Mouse (Mus musculus) MEL (cell line): ENCODE results near the gene Kcnb1. TPM values are rescaled to one million over a fixed set of nuclear protein-coding genes. Genes with fewer than 3 reads are reported as not detected.
A peak's percentile ranks its signal among the peaks of the same experiment; 100 is the strongest.

ENCODE experiments used
- DNase-seq: peaks from one replicate; pipeline ENCODE4 v3.0.0; 2011; ENCODE audit warnings: low read depth, low spot score
- H3K27ac ChIP-seq: 2 replicates; pipeline ENCODE4 v1.5.1; 2012; ENCODE audit warnings: low read depth, mild to moderate bottlenecking, control low read depth, low read length, moderate library complexity; ENCODE audit not compliant: control insufficient read depth
- H3K27me3 ChIP-seq, 2 experiments: fragments of 150-350 bp in 1 of 2; sonication (generic) in 1 of 2; 2 replicates each; pipeline ENCODE4 v1.6.1; 2012; ENCODE audit warnings: low read length in 2 of 2, mild to moderate bottlenecking in 2 of 2, improper control_type of control experiment in 1 of 2, moderate library complexity in 1 of 2; ENCODE audit not compliant: insufficient read depth in 2 of 2, control insufficient read depth in 1 of 2
- H3K36me3 ChIP-seq, 2 experiments: 2 replicates each; pipeline ENCODE4 v1.6.1; 2012 to 2014; ENCODE audit warnings: low read length in 2 of 2, improper control_type of control experiment in 1 of 2, inconsistent platforms in 1 of 2, mild to moderate bottlenecking in 1 of 2; ENCODE audit not compliant: insufficient read depth in 2 of 2, control insufficient read depth in 1 of 2
- H3K4me1 ChIP-seq, 2 experiments: fragments of 150-350 bp in 1 of 2; sonication (generic) in 1 of 2; 2 replicates each; pipeline ENCODE4 v1.6.1; 2012; ENCODE audit warnings: low read length in 2 of 2, improper control_type of control experiment in 1 of 2, mild to moderate bottlenecking in 1 of 2; ENCODE audit not compliant: insufficient read depth in 2 of 2, control insufficient read depth in 1 of 2
- H3K4me3 ChIP-seq, 2 experiments: fragments of 150-350 bp in 1 of 2; sonication (generic) in 1 of 2; 2 replicates each; pipeline ENCODE4 v1.5.1; 2012; ENCODE audit warnings: low read depth in 2 of 2, low read length in 2 of 2, mild to moderate bottlenecking in 2 of 2, moderate library complexity in 2 of 2, control low read depth in 1 of 2, improper control_type of control experiment in 1 of 2; ENCODE audit not compliant: control insufficient read depth in 1 of 2, insufficient read depth in 1 of 2
- H3K79me2 ChIP-seq: 2 replicates; pipeline ENCODE4 v1.6.1; 2012; ENCODE audit warnings: mild to moderate bottlenecking, low read length, moderate library complexity; ENCODE audit not compliant: control insufficient read depth, poor library complexity, insufficient read depth
- H3K9ac ChIP-seq: 2 replicates; pipeline ENCODE4 v1.6.1; 2012; ENCODE audit warnings: low read depth, mild to moderate bottlenecking, control low read depth, low read length, moderate library complexity; ENCODE audit not compliant: control insufficient read depth, poor library complexity, severe bottlenecking
- H3K9me3 ChIP-seq: fragments of 150-350 bp; sonication (generic); replicated peaks from 2 replicates; pipeline ENCODE4 v1.6.1; 2012; ENCODE audit warnings: mild to moderate bottlenecking, low read length, improper control_type of control experiment, moderate library complexity; ENCODE audit not compliant: insufficient read depth
- CHD1 ChIP-seq: IDR thresholded peaks from 2 replicates; pipeline ENCODE4 v1.6.1; 2012; ENCODE audit warnings: low read depth, mild to moderate bottlenecking, inconsistent platforms, low read length, improper control_type of control experiment
- CHD2 ChIP-seq: IDR thresholded peaks from 2 replicates; pipeline ENCODE4 v1.6.1; 2011; ENCODE audit warnings: low read length, improper control_type of control experiment
- CTCF ChIP-seq, 3 experiments: IDR thresholded peaks in 2 of 3; conservative IDR thresholded peaks in 1 of 3; 2 replicates each; pipeline ENCODE4 v1.5.1; 2011 to 2012; ENCODE audit warnings: low read length in 3 of 3, low read depth in 2 of 3, mild to moderate bottlenecking in 2 of 3, improper control_type of control experiment in 1 of 3, inconsistent platforms in 1 of 3, mixed read lengths in 1 of 3, moderate library complexity in 1 of 3; ENCODE audit not compliant: control insufficient read depth in 1 of 3, insufficient read depth in 1 of 3, poor library complexity in 1 of 3, severe bottlenecking in 1 of 3
- ELF1 ChIP-seq: IDR thresholded peaks from 2 replicates; pipeline ENCODE4 v1.6.1; 2014; ENCODE audit warnings: low read depth, mild to moderate bottlenecking, inconsistent platforms, low read length, improper control_type of control experiment, moderate library complexity
- EP300 ChIP-seq, 2 experiments: IDR thresholded peaks; 2 replicates each; pipeline ENCODE4 v1.6.1; 2011; ENCODE audit warnings: improper control_type of control experiment in 2 of 2, low read length in 2 of 2, low read depth in 1 of 2, mild to moderate bottlenecking in 1 of 2
- ETS1 ChIP-seq: IDR thresholded peaks from 2 replicates; pipeline ENCODE4 v1.6.1; 2012; ENCODE audit warnings: low read depth, mild to moderate bottlenecking, inconsistent platforms, low read length, improper control_type of control experiment, moderate library complexity
- GATA1 ChIP-seq: IDR thresholded peaks from 2 replicates; pipeline ENCODE4 v1.6.1; 2011; ENCODE audit warnings: low read depth, low read length, improper control_type of control experiment
- HCFC1 ChIP-seq: IDR thresholded peaks from 2 replicates; pipeline ENCODE4 v1.6.1; 2012; ENCODE audit warnings: low read depth, mild to moderate bottlenecking, inconsistent platforms, low read length, improper control_type of control experiment, moderate library complexity
- JUND ChIP-seq: IDR thresholded peaks from 2 replicates; pipeline ENCODE4 v1.6.1; 2011; ENCODE audit warnings: low read depth, mild to moderate bottlenecking, improper control_type of control experiment, low read length
- KAT2A ChIP-seq: conservative IDR thresholded peaks from 2 replicates; pipeline ENCODE4 v1.6.1; 2012; ENCODE audit warnings: low read depth, low read length, improper control_type of control experiment, inconsistent platforms
- MAFK ChIP-seq: IDR thresholded peaks from 2 replicates; pipeline ENCODE4 v1.6.1; 2011; ENCODE audit warnings: low read depth, mild to moderate bottlenecking, low read length, improper control_type of control experiment, borderline replicate concordance
- MAX ChIP-seq: IDR thresholded peaks from 2 replicates; pipeline ENCODE4 v1.6.1; 2011; ENCODE audit warnings: low read length, improper control_type of control experiment
- MAZ ChIP-seq: IDR thresholded peaks from 2 replicates; pipeline ENCODE4 v1.6.1; 2012; ENCODE audit warnings: low read depth, mild to moderate bottlenecking, inconsistent platforms, low read length, improper control_type of control experiment
- MEF2A ChIP-seq: IDR thresholded peaks from 2 replicates; pipeline ENCODE4 v1.6.1; 2014; ENCODE audit warnings: low read depth, mild to moderate bottlenecking, inconsistent platforms, low read length, improper control_type of control experiment; ENCODE audit not compliant: poor library complexity, insufficient replicate concordance, severe bottlenecking; ENCODE audit errors: extremely low read depth
- MYB ChIP-seq: IDR thresholded peaks from 2 replicates; pipeline ENCODE4 v1.6.1; 2011; ENCODE audit warnings: mild to moderate bottlenecking, low read depth, low read length, improper control_type of control experiment
- POLR2A ChIP-seq, 2 experiments: IDR thresholded peaks; 2 replicates each; pipeline ENCODE4 v1.6.1; 2011 to 2012; ENCODE audit warnings: low read length in 2 of 2, mild to moderate bottlenecking in 2 of 2, control low read depth in 1 of 2, improper control_type of control experiment in 1 of 2, low read depth in 1 of 2, moderate library complexity in 1 of 2; ENCODE audit not compliant: control insufficient read depth in 1 of 2, insufficient read depth in 1 of 2, poor library complexity in 1 of 2
- RCOR1 ChIP-seq: IDR thresholded peaks from 2 replicates; pipeline ENCODE4 v1.6.1; 2012; ENCODE audit warnings: low read depth, mild to moderate bottlenecking, inconsistent platforms, low read length, improper control_type of control experiment
- SIN3A ChIP-seq: IDR thresholded peaks from 2 replicates; pipeline ENCODE4 v1.6.1; 2012; ENCODE audit warnings: low read length, improper control_type of control experiment, inconsistent platforms
- TAL1 ChIP-seq: IDR thresholded peaks from 2 replicates; pipeline ENCODE4 v1.6.1; 2012; ENCODE audit warnings: mild to moderate bottlenecking, inconsistent platforms, low read length, moderate library complexity, mixed read lengths
- TBP ChIP-seq: IDR thresholded peaks from 2 replicates; pipeline ENCODE4 v1.8.0; 2011; ENCODE audit warnings: low read depth, low read length, improper control_type of control experiment
- UBTF ChIP-seq: IDR thresholded peaks from 2 replicates; pipeline ENCODE4 v1.6.1; 2012; ENCODE audit warnings: low read depth, mild to moderate bottlenecking, inconsistent platforms, low read length, improper control_type of control experiment, moderate library complexity, borderline replicate concordance; ENCODE audit not compliant: insufficient read depth
- ZC3H11A ChIP-seq: IDR thresholded peaks from 2 replicates; pipeline ENCODE4 v1.6.1; 2012; ENCODE audit warnings: low read depth, mild to moderate bottlenecking, inconsistent platforms, low read length, improper control_type of control experiment
- ZKSCAN1 ChIP-seq: IDR thresholded peaks from 2 replicates; pipeline ENCODE4 v1.6.1; 2012; ENCODE audit warnings: low read depth, mild to moderate bottlenecking, inconsistent platforms, low read length, improper control_type of control experiment, moderate library complexity
- ZNF384 ChIP-seq: IDR thresholded peaks from 2 replicates; pipeline ENCODE4 v1.6.1; 2012; ENCODE audit warnings: low read depth, mild to moderate bottlenecking, inconsistent platforms, low read length, improper control_type of control experiment
- polyA plus RNA-seq, 2 experiments: library from polyadenylated mRNA; stranded (reverse) in 1 of 2; unstranded in 1 of 2; fragments of >175 nt in 1 of 2; fragments of >200 nt in 1 of 2; gene quantifications; 2 replicates each; pipeline versions ENCODE4 v1.2.1 to v1.2.4; 2012; ENCODE audit warnings: low replicate concordance in 2 of 2, low read depth in 1 of 2; ENCODE audit not compliant: insufficient read length in 2 of 2, insufficient read depth in 1 of 2, missing spikeins in 1 of 2
- total RNA-seq: library from RNA; depleted of rRNA; stranded (reverse); fragments of 300-350 nt; gene quantifications from 2 replicates; pipeline ENCODE4 v1.2.3, GENCODE M21; 2012

The Kcnb1 gene
- total and polyA plus RNA-seq, 3 experiments: 0.39 to 3.6 TPM; not detected in 1

DNA sequence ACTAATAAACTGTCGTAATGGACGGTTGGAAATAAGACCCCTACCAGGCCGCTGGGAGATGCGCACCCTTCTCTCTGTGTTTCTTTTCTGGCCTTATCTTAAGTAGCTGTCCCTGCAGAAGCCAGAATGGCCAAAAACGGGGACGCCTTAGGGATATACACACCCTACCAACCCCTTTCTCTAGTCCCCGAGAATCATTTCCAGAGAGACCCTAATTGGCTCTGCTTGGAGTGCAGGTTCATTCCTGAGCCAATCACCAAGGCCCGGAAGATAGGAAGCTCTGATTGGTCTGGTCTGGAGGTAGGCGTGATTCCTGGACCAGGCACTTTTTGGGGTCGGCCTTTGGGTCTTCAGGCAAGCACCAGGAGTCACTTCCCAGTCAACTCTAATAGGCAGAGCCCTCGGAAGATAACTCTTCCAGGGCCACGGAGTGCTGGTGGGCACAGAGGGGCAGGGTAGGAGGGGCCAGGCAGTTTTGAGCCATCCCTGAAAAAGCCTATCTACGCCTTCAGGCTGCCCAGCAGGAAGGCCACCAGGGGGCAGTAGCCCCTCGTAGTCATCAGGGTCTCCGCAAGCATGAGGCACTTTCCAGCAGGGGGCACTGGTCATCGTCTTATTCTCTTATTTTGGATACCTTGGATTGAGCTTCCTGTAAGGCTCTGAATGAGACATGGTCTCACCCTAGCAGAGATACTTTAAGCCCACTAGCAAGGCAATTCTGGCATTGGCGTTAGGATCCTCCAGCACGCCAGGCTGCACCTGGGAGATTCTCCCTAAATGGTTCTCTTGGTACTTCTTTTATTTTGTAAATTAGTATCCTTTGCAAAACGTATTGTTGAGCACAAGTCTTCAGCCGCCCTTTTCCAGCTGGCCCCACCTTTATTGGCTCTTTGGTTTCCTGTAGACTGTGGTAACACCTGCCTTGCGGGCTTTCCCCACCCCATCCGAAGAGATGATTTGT lies 118.0 kb downstream of the Kcnb1 start:
- TF ChIP-seq CHD2 (no peak), ETS1 (no peak), CHD1 (no peak), JUND (no peak), HCFC1 (no peak), ZC3H11A (no peak), EP300 (IDR thresholded peaks at IDR 0.05; ENCODE audit: low read depth in 1 of 2, low read length in 2 of 2) (no peak), MAZ (no peak), MEF2A (no peak), CTCF (IDR thresholded peaks at IDR 0.05 in 2 of 3, conservative IDR thresholded peaks at IDR 0.05 in 1 of 3; ENCODE audit: control insufficient read depth in 1 of 3, insufficient read depth in 1 of 3, low read depth in 2 of 3, low read length in 3 of 3, poor library complexity in 1 of 3, severe bottlenecking in 1 of 3) (peak in 2 of 3 experiments; percentile 99 to 100; a peak in 4 of 6 replicates), POLR2A (IDR thresholded peaks at IDR 0.05; ENCODE audit: control insufficient read depth in 1 of 2, insufficient read depth in 1 of 2, low read depth in 1 of 2, low read length in 2 of 2, poor library complexity in 1 of 2) (peak; percentile 53 to 90), TBP (peak; percentile 86), MAFK (no peak), SIN3A (no peak), GATA1 (no peak), ZKSCAN1 (no peak), ZNF384 (no peak), ELF1 (no peak)
- Histone ChIP-seq H3K27me3 (no peaks in the 10 kb centered on the region), H3K9me3 (no peaks in the 10 kb centered on the region), H3K36me3 (0 out of 4 replicates have a peak, but pooled peaks cover 0 to 3% of the 10 kb centered on the region in 2 experiments), H3K4me1 (peaks cover 3 to 14% of the 10 kb centered on the region in 2 experiments; a peak in 2 of 4 replicates), H3K9ac (peak overlapping the region; percentile 65), H3K27ac (peak overlapping the region; percentile 80), H3K79me2 (no peaks in the 10 kb centered on the region), H3K4me3 (peak overlapping the region; percentile 65 to 86)
- DNase-seq: peak; percentile 98

DNA sequence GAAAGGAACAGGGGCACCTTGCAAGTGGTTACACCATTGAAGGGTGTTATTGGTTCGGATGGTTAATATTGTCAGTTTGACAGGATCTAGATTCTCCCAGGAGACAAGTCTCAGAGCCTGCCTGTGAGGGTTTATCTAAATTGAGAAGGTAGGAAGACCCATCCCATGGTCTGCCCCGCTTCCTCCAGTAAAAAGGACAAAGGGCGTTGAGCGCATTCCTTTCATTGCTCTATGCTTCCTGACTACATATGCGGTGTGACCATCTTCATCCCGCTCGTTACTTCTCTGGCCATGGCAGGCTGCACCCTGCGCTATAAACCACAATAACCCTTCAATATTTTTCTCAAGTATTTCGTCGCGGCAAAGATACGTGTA lies 118.7 kb downstream of the Kcnb1 start:
- H3K27ac ChIP-seq: peak overlapping the region; percentile 80
- TF ChIP-seq RCOR1 (no peak), EP300 (IDR thresholded peaks at IDR 0.05; ENCODE audit: low read depth in 1 of 2, low read length in 2 of 2) (no peak), GATA1 (no peak), MYB (no peak), POLR2A (IDR thresholded peaks at IDR 0.05; ENCODE audit: control insufficient read depth in 1 of 2, insufficient read depth in 1 of 2, low read depth in 1 of 2, low read length in 2 of 2, poor library complexity in 1 of 2) (no peak; a peak in 1 of 4 replicates), TBP (no peak), MAZ (no peak), KAT2A (no peak), MAX (no peak), ELF1 (no peak), TAL1 (no peak), UBTF (no peak)
- H3K9ac ChIP-seq: peak overlapping the region; percentile 65
- H3K4me1 ChIP-seq: peaks cover 3 to 14% of the 10 kb centered on the region in 2 experiments; a peak in 2 of 4 replicates
- no peaks in the 10 kb centered on the region for H3K79me2 ChIP-seq
- H3K27me3 ChIP-seq: no peaks in the 10 kb centered on the region
- peak overlapping the region; percentile 65 to 86 for H3K4me3 ChIP-seq
- no peak for DNase-seq
- no peaks in the 10 kb centered on the region for H3K9me3 ChIP-seq
- H3K36me3 ChIP-seq: 0 out of 4 replicates have a peak, but pooled peaks cover 0 to 3% of the 10 kb centered on the region in 2 experiments
